Mouse (Mus musculus) yolk sac, embryonic 10.5 days (tissue): ENCODE data around the gene Otor.

ENCODE experiments used
- DNase-seq: peaks from one replicate; pipeline ENCODE4 v3.0.0-alpha.2; 2017; ENCODE audit warnings: low spot score

Gene Otor

GRCm38 (mm10) chr2:143078198-143078851 lies at the start of gene Otor:
Gene Otor, plus strand, starts transcription at chr2:143078473.
- no peak for DNase-seq

- no peak for DNase-seq
These were observed 47.0 kb upstream of the Otor start for GRCm38 (mm10) chr2:143031283-143031682.

GRCm38 (mm10) chr2:143032378-143033255 lies 45.7 kb upstream of the Otor start:
- DNase-seq: no peak

GRCm38 (mm10) chr2:143034350-143035085 lies 43.8 kb upstream of the Otor start:
- DNase-seq: no peak

GRCm38 (mm10) chr2:143035086-143035593 lies 43.1 kb upstream of the Otor start:
- DNase-seq: no peak

GRCm38 (mm10) chr2:143041596-143041995 lies 36.7 kb upstream of the Otor start:
- DNase-seq: no peak

GRCm38 (mm10) chr2:143055251-143055650 lies 23.0 kb upstream of the Otor start:
- no peak for DNase-seq

GRCm38 (mm10) chr2:143056736-143057135 lies 21.5 kb upstream of the Otor start:
- no peak for DNase-seq

GRCm38 (mm10) chr2:143062432-143062811 lies 15.9 kb upstream of the Otor start:
- no peak for DNase-seq

GRCm38 (mm10) chr2:143062812-143063792 lies 15.2 kb upstream of the Otor start, which contains the start of gene Snrpb2:
Gene Snrpb2, plus strand, starts transcription at chr2:143063039.
- peak; percentile 85 for DNase-seq

- DNase-seq: no peak
These were observed 12.4 kb upstream of the Otor start for GRCm38 (mm10) chr2:143065914-143066313.

GRCm38 (mm10) chr2:143081693-143082092 lies 3.4 kb downstream of the Otor start:
- no peak for DNase-seq

GRCm38 (mm10) chr2:143084852-143085397 lies 6.7 kb downstream of the Otor start:
- no peak for DNase-seq

GRCm38 (mm10) chr2:143089866-143090265 lies 11.6 kb downstream of the Otor start:
- DNase-seq: no peak

GRCm38 (mm10) chr2:143093726-143094125 lies 15.5 kb downstream of the Otor start:
- peak; percentile 19 for DNase-seq

GRCm38 (mm10) chr2:143094761-143095160 lies 16.5 kb downstream of the Otor start:
- no peak for DNase-seq

- DNase-seq: no peak
These were observed 18.9 kb downstream of the Otor start for GRCm38 (mm10) chr2:143097170-143097569.

- no peak for DNase-seq
These were observed 35.6 kb downstream of the Otor start for GRCm38 (mm10) chr2:143113859-143114258.

- no peak for DNase-seq
These were observed 36.4 kb downstream of the Otor start for GRCm38 (mm10) chr2:143114716-143115115.

GRCm38 (mm10) chr2:143117453-143117852 lies 39.2 kb downstream of the Otor start:
- no peak for DNase-seq

GRCm38 (mm10) chr2:143118221-143118620 lies 39.9 kb downstream of the Otor start:
- no peak for DNase-seq
